Mouse (Mus musculus) forebrain, postnatal 0 days (tissue): ENCODE measurements around the gene Sphk2. TPM values are rescaled to one million over a fixed set of nuclear protein-coding genes. Genes with fewer than 3 reads are reported as not detected.

Experiments used
- ATAC-seq: fragments of 200-750 bp; cut with Nextera tagmentation; 2 replicates; pipeline ENCODE4 v1.8.0; 2017; ENCODE audit warnings: mild to moderate bottlenecking, moderate library complexity
- DNase-seq: peaks from one replicate; pipeline ENCODE4 v3.0.0-alpha.2; 2015
- H3K27ac ChIP-seq: fragments of 300-500 bp; sonication (generic); 2 replicates; pipeline ENCODE4 v1.5.1; 2014; ENCODE audit warnings: low read depth, mild to moderate bottlenecking, antibody characterized with exemption, low read length, moderate library complexity, mixed read lengths
- H3K27me3 ChIP-seq: fragments of 300-500 bp; sonication (generic); 2 replicates; pipeline ENCODE4 v1.6.1; 2014; ENCODE audit warnings: mild to moderate bottlenecking, low read length, mixed read lengths; ENCODE audit not compliant: insufficient read depth
- H3K36me3 ChIP-seq: fragments of 300-500 bp; sonication (generic); 2 replicates; pipeline ENCODE4 v1.6.1; 2014; ENCODE audit warnings: mild to moderate bottlenecking, moderate library complexity; ENCODE audit not compliant: insufficient read depth
- H3K4me1 ChIP-seq: fragments of 300-500 bp; sonication (generic); 2 replicates; pipeline ENCODE4 v1.6.1; 2014; ENCODE audit warnings: antibody characterized with exemption; ENCODE audit not compliant: insufficient read depth
- H3K4me2 ChIP-seq: fragments of 300-500 bp; sonication (generic); 2 replicates; pipeline ENCODE4 v1.6.1; 2014; ENCODE audit warnings: low read depth, mild to moderate bottlenecking, moderate library complexity
- H3K4me3 ChIP-seq: fragments of 300-500 bp; sonication (generic); 2 replicates; pipeline ENCODE4 v1.5.1; 2014; ENCODE audit warnings: low read depth, low read length, mixed read lengths
- H3K9ac ChIP-seq: fragments of 300-500 bp; sonication (generic); 2 replicates; pipeline ENCODE4 v1.6.1; 2014; ENCODE audit warnings: mild to moderate bottlenecking
- H3K9me3 ChIP-seq: fragments of 300-500 bp; sonication (generic); 2 replicates; pipeline ENCODE4 v1.6.1; 2016; ENCODE audit warnings: low read length
- CTCF ChIP-seq: sonication (generic); IDR thresholded peaks from 2 replicates; pipeline ENCODE4 v1.5.1; 2016; ENCODE audit warnings: antibody characterized with exemption, control low read depth, low read depth
- whole genome bisulfite sequencing: fragments of 180-500 bp; shearing (Covaris S2); extraction: QIAGEN DNeasy Blood & Tissue Kit; methylation state at CpG from one replicate; pipeline ENCODE4 v1.1.7; 2014; 5-methylcytosine and 5-hydroxymethylcytosine counted together
- polyA plus RNA-seq: library from polyadenylated mRNA; unstranded; fragments of >200 nt; fragmentation: Nextera tagmentation; extraction: Ambion mirVana; gene quantifications from 2 replicates; pipeline ENCODE4 v1.2.1, GENCODE M21; 2015
- total RNA-seq: library from RNA; depleted of rRNA; stranded (reverse); fragments of >200 nt; gene quantifications from 2 replicates; pipeline ENCODE4 v1.2.3, GENCODE M21; 2014

The Sphk2 gene
- total and polyA plus RNA-seq, 2 experiments from 2014 or later = 18.7 to 19.6 TPM

DNA sequence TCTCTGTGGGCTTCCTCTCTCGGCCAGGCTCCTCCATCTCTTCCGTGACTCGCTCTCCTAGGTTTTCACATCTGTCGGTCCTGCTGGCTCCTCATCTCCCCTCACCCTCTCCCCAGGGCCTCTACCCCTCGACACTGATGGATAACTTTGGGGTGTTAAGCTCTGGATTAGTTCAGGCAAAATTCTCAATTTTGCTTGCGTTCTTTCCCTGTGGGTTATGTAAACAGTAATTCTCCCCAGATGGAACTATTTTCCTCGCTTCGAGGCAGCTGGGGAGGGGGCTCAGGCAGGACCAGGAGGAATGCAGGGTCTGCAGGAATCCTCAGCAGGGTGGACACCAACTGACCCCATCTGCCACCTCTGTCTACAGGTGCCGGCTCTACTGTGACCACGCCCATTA, 32.0 kb downstream of the Sphk2 start:
- H3K36me3 ChIP-seq = no peaks in the 10 kb centered on the region; the same call in 1 of the 2 replicates
- no peaks in the 10 kb centered on the region for H3K27me3 ChIP-seq
- ATAC-seq = no peak
- no peaks in the 10 kb centered on the region for H3K9me3 ChIP-seq
- H3K4me3 ChIP-seq = no peak overlapping the region
- no peak overlapping the region for H3K27ac ChIP-seq
- H3K4me2 ChIP-seq = no peak overlapping the region
- DNase-seq = no peak
- no peak overlapping the region for H3K9ac ChIP-seq
- 68% methylated on average over 10 of the region's 10 CpGs for WGBS
- no peaks in the 10 kb centered on the region for H3K4me1 ChIP-seq
- no peak for TF ChIP-seq CTCF

DNA sequence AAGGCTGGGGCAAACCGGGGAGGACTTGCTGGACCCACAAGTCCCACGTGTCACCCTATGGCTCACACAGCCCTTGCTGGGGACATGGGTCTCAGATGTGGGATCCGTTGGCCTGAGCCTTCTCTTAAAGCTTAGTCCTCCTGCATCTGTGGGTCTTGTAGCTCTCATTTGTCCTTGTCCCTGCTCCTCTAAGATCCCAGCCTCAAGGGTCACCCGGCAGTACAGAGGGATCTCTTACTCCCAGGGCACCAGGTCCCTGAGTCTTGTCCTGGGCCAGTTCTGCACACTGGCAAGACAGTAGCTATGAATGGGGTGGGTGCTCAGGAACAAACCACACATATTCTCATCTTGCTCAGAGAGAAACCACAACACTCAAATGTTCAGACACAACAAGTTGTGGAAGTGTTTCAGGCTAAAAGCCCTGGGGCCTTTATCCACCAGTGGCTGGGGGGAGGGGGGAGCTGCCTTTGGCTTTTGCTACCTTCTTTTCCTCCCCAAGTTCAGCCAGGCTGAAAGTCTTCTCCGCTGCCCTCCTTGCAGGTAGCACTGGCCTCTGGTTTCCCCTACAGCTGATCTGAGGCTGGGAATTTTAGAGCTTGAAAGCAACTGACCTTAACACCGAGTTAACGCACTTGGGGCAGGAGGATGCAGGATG, 34.3 kb downstream of the Sphk2 start, which contains the start of gene Ntn5:
TSS of gene Ntn5 (plus strand) at position 627 of the 655 bp plus-strand sequence.
- Histone ChIP-seq H3K9ac (no peak within 1 kb of the TSS), H3K4me3 (no peak within 1 kb of the TSS), H3K9me3 (no peaks in the 10 kb centered on the region), H3K36me3 (no peaks in the 10 kb centered on the region; the same call in 1 of the 2 replicates), H3K27ac (0 out of 2 replicates have a peak within 1 kb of the TSS, but pooled peaks have one; percentile 48), H3K4me1 (no peaks in the 10 kb centered on the region), H3K4me2 (no peak within 1 kb of the TSS), H3K27me3 (no peaks in the 10 kb centered on the region)
- no peak for DNase-seq
- no peak for ATAC-seq
- 77% methylated on average over 7 of the region's 7 CpGs for WGBS
- no peak for TF ChIP-seq CTCF

DNA sequence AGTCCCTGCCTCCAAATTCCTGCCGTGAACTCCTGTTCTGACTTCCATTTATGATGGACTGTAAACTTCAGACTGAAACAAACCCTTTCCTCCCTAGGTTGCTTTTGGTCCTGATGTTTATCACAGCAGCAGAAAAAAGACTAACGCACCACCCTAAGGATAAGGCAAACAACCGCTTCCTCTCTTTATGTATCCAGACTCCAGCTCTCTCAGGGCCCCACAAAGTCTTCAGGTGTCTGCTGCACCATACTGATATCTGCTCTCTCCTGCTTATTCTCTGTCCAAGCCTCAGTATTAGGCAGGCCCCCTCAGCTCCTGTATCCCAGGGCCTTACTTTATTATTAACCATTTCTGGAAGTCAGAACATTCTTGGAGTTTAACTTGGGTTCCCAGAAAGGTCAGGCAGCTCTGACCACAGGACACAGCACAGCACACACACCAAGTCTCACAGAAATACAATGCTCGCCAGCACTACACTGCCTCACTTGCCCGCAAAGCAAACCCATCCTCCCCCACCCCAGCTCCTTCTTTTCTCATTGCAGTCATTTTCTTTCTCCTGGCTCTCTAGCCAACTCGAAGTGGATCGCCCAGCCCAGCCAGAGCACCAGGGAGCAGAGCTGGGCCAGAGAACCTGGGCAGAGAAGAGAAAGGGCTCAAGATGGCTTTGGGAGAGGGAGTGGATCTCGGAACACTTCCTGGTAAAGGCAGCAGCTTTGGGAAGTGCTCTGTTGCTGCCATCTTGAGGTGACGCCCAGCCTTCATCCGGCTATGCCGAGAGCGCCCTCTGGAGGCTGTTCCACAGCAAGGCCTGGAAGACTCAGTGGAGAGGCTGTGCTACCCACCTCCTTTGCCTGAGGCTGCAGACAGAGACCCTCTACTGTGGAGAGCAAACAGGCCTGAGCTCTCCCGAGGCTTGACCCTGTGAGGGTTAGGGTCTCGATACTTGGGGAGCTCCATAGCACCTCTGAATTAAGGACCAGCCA, 35.4 kb downstream of the Sphk2 start:
- Histone ChIP-seq H3K4me3 (no peak overlapping the region), H3K36me3 (no peaks in the 10 kb centered on the region; the same call in 1 of the 2 replicates), H3K27ac (peak overlapping the region; percentile 48), H3K9ac (0 out of 2 replicates have a peak overlapping the region, but pooled peaks have one; percentile 19), H3K9me3 (no peaks in the 10 kb centered on the region), H3K4me2 (peak overlapping the region; percentile 27), H3K4me1 (no peaks in the 10 kb centered on the region), H3K27me3 (no peaks in the 10 kb centered on the region)
- DNase-seq (peak; percentile 93), ATAC-seq (peak; percentile 95)
- 29% methylated on average over 14 of the region's 14 CpGs for WGBS
- TF ChIP-seq CTCF = peak; percentile 99

DNA sequence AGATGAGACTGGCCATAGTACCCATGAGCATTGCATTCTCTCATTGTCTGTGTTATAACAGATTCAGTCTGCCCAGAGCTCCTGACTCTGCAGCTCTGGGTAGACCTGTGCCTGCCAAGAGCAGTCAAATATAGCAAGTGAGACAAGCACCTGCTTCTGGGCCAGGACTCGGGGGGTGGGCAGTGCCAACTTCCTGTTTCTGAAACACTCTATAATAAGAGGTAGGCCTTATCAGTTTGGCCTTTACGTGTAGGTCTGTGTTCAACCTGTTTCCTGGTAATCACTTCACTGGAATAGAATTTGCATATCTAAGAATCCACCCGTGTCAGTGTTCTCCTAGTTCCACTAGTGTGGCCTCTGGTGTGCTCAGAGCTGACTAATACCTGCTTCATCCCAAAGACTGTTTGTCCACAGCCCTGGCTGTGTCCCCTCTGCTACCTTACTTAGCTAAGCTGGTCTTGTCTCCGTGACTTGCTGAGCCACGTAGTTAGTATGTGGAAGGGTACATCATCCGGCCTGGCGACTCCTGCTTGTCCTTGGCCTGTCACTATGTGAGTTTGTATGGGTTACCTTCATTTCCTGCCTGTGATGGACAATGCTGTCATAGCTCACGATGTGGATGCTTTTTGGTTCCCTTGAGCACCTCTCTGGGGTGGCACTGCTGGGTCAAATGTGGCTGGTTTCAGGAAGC, 36.6 kb downstream of the Sphk2 start:
- no peak for TF ChIP-seq CTCF
- Histone ChIP-seq H3K9me3 (no peaks in the 10 kb centered on the region), H3K27ac (no peak overlapping the region), H3K27me3 (no peaks in the 10 kb centered on the region), H3K9ac (no peak overlapping the region), H3K4me3 (no peak overlapping the region), H3K36me3 (no peaks in the 10 kb centered on the region; the same call in 1 of the 2 replicates), H3K4me2 (no peak overlapping the region), H3K4me1 (no peaks in the 10 kb centered on the region)
- WGBS = 88% methylated on average over 8 of the region's 8 CpGs
- no peak for ATAC-seq
- no peak for DNase-seq

DNA sequence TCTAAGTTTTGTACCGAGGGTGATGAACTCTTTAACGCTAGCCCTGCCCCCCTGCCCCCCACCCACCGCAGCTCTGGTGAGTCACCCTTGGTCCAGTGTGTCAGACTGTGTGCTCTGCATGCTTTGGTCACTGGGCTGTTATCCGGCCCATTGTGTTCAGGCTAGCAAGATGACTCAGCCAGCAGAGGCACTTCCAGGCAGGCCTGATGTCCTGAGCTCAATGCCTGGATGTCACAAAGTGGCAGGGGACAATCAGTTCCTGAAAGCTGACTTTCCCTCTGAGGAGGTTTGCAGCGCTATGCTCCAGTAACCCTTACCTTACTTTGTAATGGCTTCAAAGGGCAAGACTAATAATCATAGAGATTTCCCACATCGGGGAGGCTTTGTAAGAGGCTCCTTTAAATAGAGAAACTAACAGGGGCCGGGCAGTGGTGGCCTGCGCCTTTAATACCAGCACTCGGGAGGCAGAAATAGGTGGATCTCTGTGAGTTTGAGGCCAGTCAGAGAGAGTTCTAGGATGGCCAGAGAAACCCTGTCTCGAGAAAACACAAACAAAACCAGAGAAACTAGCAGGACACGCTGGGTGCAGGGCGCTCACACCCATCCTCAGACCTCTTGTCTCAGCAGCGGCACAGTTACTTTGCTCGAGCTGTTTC, 37.7 kb downstream of the Sphk2 start:
- Histone ChIP-seq H3K36me3 (no peaks in the 10 kb centered on the region; the same call in 1 of the 2 replicates), H3K4me1 (no peaks in the 10 kb centered on the region), H3K4me2 (no peak overlapping the region), H3K9me3 (no peaks in the 10 kb centered on the region), H3K4me3 (no peak overlapping the region), H3K27me3 (no peaks in the 10 kb centered on the region), H3K27ac (no peak overlapping the region), H3K9ac (no peak overlapping the region)
- WGBS = 66% methylated on average over 14 of the region's 14 CpGs
- no peak for TF ChIP-seq CTCF
- no peak for ATAC-seq
- no peak for DNase-seq

DNA sequence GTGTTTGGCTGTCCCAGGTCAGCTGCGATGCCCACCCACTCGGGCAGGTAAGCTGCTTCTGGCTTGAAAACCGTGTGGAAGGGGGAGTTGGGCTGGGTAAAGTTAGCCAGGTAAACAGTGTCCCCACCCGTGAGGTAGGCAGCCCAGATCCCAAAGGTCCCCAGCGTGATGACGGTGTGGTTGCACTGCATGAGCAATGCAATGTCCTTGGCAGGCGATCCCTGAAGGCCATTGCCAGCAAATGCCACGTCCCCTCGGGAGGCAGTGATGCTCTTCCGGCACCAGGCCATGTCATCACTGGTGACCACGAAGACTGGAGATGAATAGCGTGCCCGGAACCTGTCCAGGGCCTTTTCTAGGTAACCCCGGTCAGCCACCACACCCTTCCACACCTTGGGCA, 39.3 kb downstream of the Sphk2 start:
- Histone ChIP-seq H3K36me3 (no peaks in the 10 kb centered on the region; the same call in 1 of the 2 replicates), H3K9me3 (no peaks in the 10 kb centered on the region), H3K4me2 (no peak overlapping the region), H3K9ac (no peak overlapping the region), H3K4me3 (no peak overlapping the region), H3K27me3 (no peaks in the 10 kb centered on the region), H3K4me1 (no peaks in the 10 kb centered on the region), H3K27ac (no peak overlapping the region)
- 92% methylated on average over 14 of the region's 14 CpGs for WGBS
- ATAC-seq (no peak), DNase-seq (no peak)
- no peak for TF ChIP-seq CTCF
